In genomic region chr9:58657735-58658512, GRCm38 (mm10) we compare ENCODE assay signal across 13 mouse cellular contexts.
A peak's percentile ranks its signal among the peaks of the same experiment; 100 is the strongest.
DNase-seq lines count a peak whose midpoint lies in the region; ATAC-seq and TF ChIP-seq lines count a peak whose summit lies in the region.
"Had no signal": no experiment of that assay in that cellular context is flagged by ENCODE, and none has a peak within 500 bp of the region (broad histone marks: within the 10 kb centered on the region; RNA-seq: fewer than 3 reads in every experiment).

No protein-coding gene starts in this region.

- no peak for DNase-seq in thymus, postnatal 10 days (ENCODE audit: low spot score in 2 of 2)
- no peak for DNase-seq in MN1 (ENCODE audit: low spot score)
- no peak for DNase-seq in embryo, embryonic 9.5 days (ENCODE audit: extremely low spot score)
- DNase-seq: kidney, postnatal 10 days; right cerebral cortex, adult 18-20 months had no signal

- 0 out of 2 replicates have a peak, but pooled peaks have one; percentile 16 for TF ChIP-seq POLR2A in bone marrow, adult 2 months (IDR thresholded peaks at IDR 0.05; ENCODE audit: borderline replicate concordance, control insufficient read depth, low read depth, low read length)

- H3K4me3 ChIP-seq in intestine, embryonic 15.5 days (replicated peaks), result no peak overlapping the region
- no peak overlapping the region for H3K4me3 ChIP-seq in intestine, postnatal 0 days (ENCODE audit: low read depth, low read length)
- peak overlapping the region; percentile 62 for H3K4me3 ChIP-seq in bone marrow, adult 2 months (replicated peaks; ENCODE audit: control insufficient read depth, low read depth, low read length)
- H3K4me3 ChIP-seq: embryonic facial prominence, embryonic 12.5 days; hindbrain, embryonic 12.5 days; megakaryocyte, embryonic 14.5 days had no signal

- no peak overlapping the region for H3K4me2 ChIP-seq in intestine, embryonic 15.5 days (replicated peaks)
- no peak overlapping the region for H3K4me2 ChIP-seq in intestine, postnatal 0 days (replicated peaks; ENCODE audit: low read depth)
- H3K4me2 ChIP-seq: embryonic facial prominence, embryonic 12.5 days; hindbrain, embryonic 12.5 days had no signal

- H3K36me3 ChIP-seq in intestine, embryonic 15.5 days, result peaks cover 8% of the 10 kb centered on the region
- peaks cover 20% of the 10 kb centered on the region for H3K36me3 ChIP-seq in intestine, postnatal 0 days (ENCODE audit: control insufficient read depth, insufficient read depth)

- no peak overlapping the region for H3K27ac ChIP-seq in intestine, embryonic 15.5 days
- H3K27ac ChIP-seq in intestine, postnatal 0 days (ENCODE audit: low read depth, low read length), result no peak overlapping the region
- peak overlapping the region; percentile 85 for H3K27ac ChIP-seq in bone marrow, adult 2 months (ENCODE audit: control insufficient read depth, insufficient read depth, low read depth, low read length, poor library complexity)
- H3K27ac ChIP-seq: embryonic facial prominence, embryonic 12.5 days; hindbrain, embryonic 12.5 days had no signal

- no peaks in the 10 kb centered on the region for H3K27me3 ChIP-seq in intestine, embryonic 15.5 days (replicated peaks)
- no peaks in the 10 kb centered on the region for H3K27me3 ChIP-seq in intestine, postnatal 0 days (replicated peaks; ENCODE audit: control insufficient read depth, insufficient read depth, low read length)
- H3K27me3 ChIP-seq: embryonic facial prominence, embryonic 12.5 days; hindbrain, embryonic 12.5 days; megakaryocyte, embryonic 14.5 days had no signal

- no peaks in the 10 kb centered on the region for H3K9me3 ChIP-seq in intestine, embryonic 15.5 days
- no peaks in the 10 kb centered on the region for H3K9me3 ChIP-seq in intestine, postnatal 0 days (ENCODE audit: control insufficient read depth)
- H3K9me3 ChIP-seq: embryonic facial prominence, embryonic 12.5 days; hindbrain, embryonic 12.5 days; megakaryocyte, embryonic 14.5 days had no signal

- no peaks in the 10 kb centered on the region for H3K4me1 ChIP-seq in intestine, embryonic 15.5 days (replicated peaks)
- H3K4me1 ChIP-seq in intestine, postnatal 0 days (replicated peaks; ENCODE audit: control insufficient read depth, insufficient read depth, low read length), result no peaks in the 10 kb centered on the region
- H3K4me1 ChIP-seq in bone marrow, adult 2 months (ENCODE audit: control insufficient read depth, insufficient read depth, low read length), result peaks cover 6% of the 10 kb centered on the region
- H3K4me1 ChIP-seq: embryonic facial prominence, embryonic 12.5 days; hindbrain, embryonic 12.5 days had no signal

- H3K9ac ChIP-seq in intestine, embryonic 15.5 days, result no peak overlapping the region
- H3K9ac ChIP-seq in intestine, postnatal 0 days (ENCODE audit: low read depth, low read length), result no peak overlapping the region
- H3K9ac ChIP-seq: embryonic facial prominence, embryonic 12.5 days; hindbrain, embryonic 12.5 days had no signal

- no peak for TF ChIP-seq CTCF in intestine, postnatal 0 days (IDR thresholded peaks at IDR 0.05; ENCODE audit: low read depth)
- no peak for TF ChIP-seq CTCF in bone marrow, adult 2 months (IDR thresholded peaks at IDR 0.05; ENCODE audit: control insufficient read depth, insufficient read depth, low read length)

- 72% methylated on average over 5 of the region's 5 CpGs for WGBS in intestine, embryonic 15.5 days
- WGBS in intestine, postnatal 0 days, result 73% methylated on average over 5 of the region's 5 CpGs
- 16% methylated on average over 5 of the region's 5 CpGs for WGBS in bone marrow, adult 2 months

- peak; percentile 62; the same call in 1 of the 2 replicates for ATAC-seq in intestine, embryonic 15.5 days
- ATAC-seq in intestine, postnatal 0 days, result no peak
- peak; percentile 33 to 36; a peak in 3 of 4 replicates for ATAC-seq in hematopoietic stem cell, adult 5-6 weeks (replicated peaks in 1 of 2; ENCODE audit: insufficient read depth in 1 of 2, low FRiP score in 2 of 2, low TSS enrichment in 1 of 2, low read depth in 1 of 2, poor library complexity in 2 of 2, severe bottlenecking in 2 of 2)
- peak; percentile 81 for ATAC-seq in megakaryocyte progenitor cell, adult 5-6 weeks (replicated peaks; ENCODE audit: poor library complexity)
